Mouse (Mus musculus): Measurements from ENCODE around the gene Fam89a. TPM values are rescaled to one million over a fixed set of nuclear protein-coding genes. Genes with fewer than 3 reads are reported as not detected.
A peak's percentile ranks its signal among the peaks of the same experiment; 100 is the strongest.

The Fam89a gene
- polyA plus RNA-seq, 1 experiment, result not detected

DNA sequence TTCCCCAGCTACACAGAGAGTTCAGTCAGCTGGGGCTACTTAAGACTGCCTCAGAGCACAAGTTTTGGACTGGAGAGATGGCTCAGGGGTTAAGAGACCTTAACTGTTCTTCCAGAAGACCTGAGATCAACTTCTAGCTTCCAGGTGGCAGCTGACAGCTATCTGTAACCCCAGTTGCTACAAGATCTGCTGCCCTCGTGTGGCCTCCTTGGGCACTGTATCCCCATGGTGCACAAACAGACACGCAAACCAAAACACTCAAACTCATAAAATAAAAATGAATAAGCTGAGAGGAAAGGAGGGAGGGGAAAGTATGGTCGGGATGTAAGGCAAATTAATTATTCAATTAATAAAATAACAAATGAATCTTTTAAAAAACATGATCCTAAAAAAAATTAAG is 6.9 kb upstream of the Fam89a start:
- H3K4me3 ChIP-seq (replicated peaks; ENCODE audit: control insufficient read depth, low read depth, low read length), result no peak overlapping the region
- H3K27ac ChIP-seq (ENCODE audit: control insufficient read depth, insufficient read depth, low read depth, low read length, poor library complexity), result no peak overlapping the region
- H3K4me1 ChIP-seq (ENCODE audit: control insufficient read depth, insufficient read depth, low read length), result no peaks in the 10 kb centered on the region
- 32% methylated on average over 3 of the region's 3 CpGs for WGBS
- no peak for TF ChIP-seq POLR2A (IDR thresholded peaks at IDR 0.05; ENCODE audit: borderline replicate concordance, control insufficient read depth, low read depth, low read length)
- TF ChIP-seq CTCF (IDR thresholded peaks at IDR 0.05; ENCODE audit: control insufficient read depth, insufficient read depth, low read length), result peak; percentile 64

- no peak overlapping the region for H3K4me3 ChIP-seq (replicated peaks; ENCODE audit: control insufficient read depth, low read depth, low read length)
- 54% methylated on average over 5 of the region's 5 CpGs for WGBS
- no peaks in the 10 kb centered on the region for H3K4me1 ChIP-seq (ENCODE audit: control insufficient read depth, insufficient read depth, low read length)
- no peak for TF ChIP-seq CTCF (IDR thresholded peaks at IDR 0.05; ENCODE audit: control insufficient read depth, insufficient read depth, low read length)
- no peak for TF ChIP-seq POLR2A (IDR thresholded peaks at IDR 0.05; ENCODE audit: borderline replicate concordance, control insufficient read depth, low read depth, low read length)
- H3K27ac ChIP-seq (ENCODE audit: control insufficient read depth, insufficient read depth, low read depth, low read length, poor library complexity), result no peak overlapping the region
Observed at GRCm38 (mm10) chr8:124756601-124757000, 5.0 kb upstream of the Fam89a start.

- Histone ChIP-seq H3K4me3 (replicated peaks; ENCODE audit: control insufficient read depth, low read depth, low read length) (no peak overlapping the region), H3K4me1 (ENCODE audit: control insufficient read depth, insufficient read depth, low read length) (no peaks in the 10 kb centered on the region), H3K27ac (ENCODE audit: control insufficient read depth, insufficient read depth, low read depth, low read length, poor library complexity) (no peak overlapping the region)
- WGBS, result 44% methylated on average over 2 of the region's 2 CpGs
- TF ChIP-seq POLR2A (IDR thresholded peaks at IDR 0.05; ENCODE audit: borderline replicate concordance, control insufficient read depth, low read depth, low read length), result no peak
- TF ChIP-seq CTCF (IDR thresholded peaks at IDR 0.05; ENCODE audit: control insufficient read depth, insufficient read depth, low read length), result no peak
Observed at GRCm38 (mm10) chr8:124756153-124756552, 4.5 kb upstream of the Fam89a start.

- TF ChIP-seq POLR2A (IDR thresholded peaks at IDR 0.05; ENCODE audit: borderline replicate concordance, control insufficient read depth, low read depth, low read length) (no peak), CTCF (IDR thresholded peaks at IDR 0.05; ENCODE audit: control insufficient read depth, insufficient read depth, low read length) (no peak)
- Histone ChIP-seq H3K4me1 (ENCODE audit: control insufficient read depth, insufficient read depth, low read length) (no peaks in the 10 kb centered on the region), H3K4me3 (replicated peaks; ENCODE audit: control insufficient read depth, low read depth, low read length) (no peak overlapping the region), H3K27ac (ENCODE audit: control insufficient read depth, insufficient read depth, low read depth, low read length, poor library complexity) (no peak overlapping the region)
- 78% methylated on average over 8 of the region's 8 CpGs for WGBS
Observed at GRCm38 (mm10) chr8:124755481-124755880, 3.8 kb upstream of the Fam89a start.

DNA sequence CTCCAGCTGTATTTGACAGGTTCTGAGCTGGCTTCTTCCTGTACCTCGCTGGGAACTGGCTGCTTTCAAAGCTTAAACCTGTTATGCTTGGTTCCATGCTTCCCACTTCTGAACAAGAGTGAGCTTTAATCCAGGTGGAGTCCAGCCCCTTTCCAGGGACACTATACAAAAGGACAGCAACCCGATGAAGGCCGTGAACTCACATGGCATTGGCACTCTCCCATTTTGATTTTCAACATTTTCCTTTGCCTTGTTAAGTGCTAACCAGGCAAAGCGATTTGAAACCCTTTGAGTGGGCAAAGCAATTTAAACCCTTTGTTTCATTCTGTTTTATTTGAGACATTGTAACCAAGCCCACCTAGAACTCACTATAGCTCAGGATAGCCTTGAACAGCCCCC is 3.2 kb upstream of the Fam89a start:
- no peak overlapping the region for H3K27ac ChIP-seq (ENCODE audit: control insufficient read depth, insufficient read depth, low read depth, low read length, poor library complexity)
- no peak overlapping the region for H3K4me3 ChIP-seq (replicated peaks; ENCODE audit: control insufficient read depth, low read depth, low read length)
- WGBS, result 53% methylated on average over 4 of the region's 4 CpGs
- H3K4me1 ChIP-seq (ENCODE audit: control insufficient read depth, insufficient read depth, low read length), result no peaks in the 10 kb centered on the region
- no peak for TF ChIP-seq CTCF (IDR thresholded peaks at IDR 0.05; ENCODE audit: control insufficient read depth, insufficient read depth, low read length)
- TF ChIP-seq POLR2A (IDR thresholded peaks at IDR 0.05; ENCODE audit: borderline replicate concordance, control insufficient read depth, low read depth, low read length), result no peak

DNA sequence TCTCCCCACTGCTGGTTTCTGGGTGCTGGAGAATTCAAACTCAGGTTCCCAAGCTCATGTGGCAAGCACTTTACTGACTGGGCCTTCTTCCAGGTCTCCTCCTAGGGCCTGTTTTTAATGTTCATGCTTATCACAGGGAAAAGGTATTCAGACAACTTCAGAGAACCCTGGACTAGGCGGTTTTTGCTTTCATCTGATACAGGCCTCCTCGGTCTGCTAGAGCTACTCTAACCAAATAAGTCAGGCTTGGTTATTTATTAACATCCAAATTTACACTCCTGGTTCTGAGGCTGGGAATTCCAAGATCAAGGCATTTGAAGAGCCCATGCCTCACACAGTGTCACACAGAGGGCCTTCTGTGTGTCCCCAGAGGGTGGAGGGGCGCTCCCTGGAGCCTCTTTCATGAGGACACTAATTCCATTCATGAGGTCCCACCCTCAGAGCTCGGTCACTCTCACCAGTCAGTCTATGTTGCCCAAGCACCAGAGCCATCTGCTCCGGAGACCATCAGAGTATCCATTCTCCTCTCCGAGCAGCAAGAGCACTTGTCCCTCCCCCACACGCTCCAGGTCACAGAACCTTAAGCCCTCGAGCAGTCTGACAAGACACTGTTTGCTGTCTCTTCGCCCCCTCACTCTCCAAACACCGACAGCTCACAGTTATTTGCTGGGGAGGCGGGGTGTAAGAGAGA is 2.6 kb upstream of the Fam89a start:
- 45% methylated on average over 11 of the region's 11 CpGs for WGBS
- Histone ChIP-seq H3K27ac (ENCODE audit: control insufficient read depth, insufficient read depth, low read depth, low read length, poor library complexity) (no peak overlapping the region), H3K4me1 (ENCODE audit: control insufficient read depth, insufficient read depth, low read length) (no peaks in the 10 kb centered on the region), H3K4me3 (replicated peaks; ENCODE audit: control insufficient read depth, low read depth, low read length) (no peak overlapping the region)
- no peak for TF ChIP-seq CTCF (IDR thresholded peaks at IDR 0.05; ENCODE audit: control insufficient read depth, insufficient read depth, low read length)
- no peak for TF ChIP-seq POLR2A (IDR thresholded peaks at IDR 0.05; ENCODE audit: borderline replicate concordance, control insufficient read depth, low read depth, low read length)

GRCm38 (mm10) chr8:124752325-124752862 is 762 bp upstream of the Fam89a start:
- no peak overlapping the region for H3K27ac ChIP-seq (ENCODE audit: control insufficient read depth, insufficient read depth, low read depth, low read length, poor library complexity)
- 45% methylated on average over 21 of the region's 21 CpGs for WGBS
- no peak overlapping the region for H3K4me3 ChIP-seq (replicated peaks; ENCODE audit: control insufficient read depth, low read depth, low read length)
- no peaks in the 10 kb centered on the region for H3K4me1 ChIP-seq (ENCODE audit: control insufficient read depth, insufficient read depth, low read length)
- TF ChIP-seq CTCF (IDR thresholded peaks at IDR 0.05; ENCODE audit: control insufficient read depth, insufficient read depth, low read length) (no peak), POLR2A (IDR thresholded peaks at IDR 0.05; ENCODE audit: borderline replicate concordance, control insufficient read depth, low read depth, low read length) (no peak)

DNA sequence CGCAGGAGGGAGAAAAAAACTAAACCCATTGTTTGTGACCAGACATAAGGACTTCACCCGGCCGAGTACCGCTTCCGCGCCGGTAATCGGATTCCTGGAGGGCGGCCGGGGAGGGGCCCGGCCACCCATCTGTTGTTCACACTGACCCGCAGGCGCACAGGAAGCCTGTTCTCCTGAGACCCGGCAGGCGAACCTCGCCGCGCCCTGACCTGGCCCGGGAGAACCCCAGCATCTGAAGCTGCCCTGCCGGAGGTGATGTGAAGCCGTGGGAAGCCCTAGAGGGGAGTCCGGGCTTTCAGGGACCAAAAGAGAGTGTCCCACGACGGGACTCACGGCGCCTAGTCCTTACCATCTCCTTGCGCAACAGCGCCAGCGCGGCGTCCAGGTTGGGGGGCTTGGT is 441 bp downstream of the Fam89a start:
- no peaks in the 10 kb centered on the region; the same call in 1 of the 2 replicates for H3K4me1 ChIP-seq (ENCODE audit: control insufficient read depth, insufficient read depth, low read length)
- H3K4me3 ChIP-seq (replicated peaks; ENCODE audit: control insufficient read depth, low read depth, low read length), result peak overlapping the region; percentile 30
- under 1% methylated on average over 31 of the region's 31 CpGs for WGBS
- TF ChIP-seq POLR2A (IDR thresholded peaks at IDR 0.05; ENCODE audit: borderline replicate concordance, control insufficient read depth, low read depth, low read length), result no peak
- TF ChIP-seq CTCF (IDR thresholded peaks at IDR 0.05; ENCODE audit: control insufficient read depth, insufficient read depth, low read length), result no peak
- no peak overlapping the region; the same call in 1 of the 2 replicates for H3K27ac ChIP-seq (ENCODE audit: control insufficient read depth, insufficient read depth, low read depth, low read length, poor library complexity)
